Mouse (Mus musculus) hindbrain, embryonic 10.5 days (tissue): ENCODE measurements around the gene Gm49369. TPM values are rescaled to one million over a fixed set of nuclear protein-coding genes. Genes with fewer than 3 reads are reported as not detected.

ENCODE experiments used
- DNase-seq: peaks from one replicate; pipeline ENCODE4 v3.0.0-alpha.2; 2017; ENCODE audit warnings: low spot score
- H3K27ac ChIP-seq: fragments of 300-500 bp; sonication (generic); 2 replicates; pipeline ENCODE4 v1.5.1; 2016; ENCODE audit warnings: mild to moderate bottlenecking, moderate library complexity
- H3K27me3 ChIP-seq: fragments of 300-500 bp; sonication (generic); 2 replicates; pipeline ENCODE4 v1.6.1; 2016; ENCODE audit warnings: mild to moderate bottlenecking; ENCODE audit not compliant: poor library complexity, insufficient read depth, severe bottlenecking
- H3K36me3 ChIP-seq: fragments of 300-500 bp; sonication (generic); 2 replicates; pipeline ENCODE4 v1.6.1; 2016; ENCODE audit warnings: mild to moderate bottlenecking, moderate library complexity
- H3K4me1 ChIP-seq: fragments of 300-500 bp; sonication (generic); replicated peaks from 2 replicates; pipeline ENCODE4 v1.6.1; 2016; ENCODE audit warnings: mild to moderate bottlenecking
- H3K4me3 ChIP-seq: fragments of 300-500 bp; sonication (generic); 2 replicates; pipeline ENCODE4 v1.5.1; 2016; ENCODE audit warnings: mild to moderate bottlenecking, moderate library complexity
- H3K9me3 ChIP-seq: fragments of 300-500 bp; sonication (generic); 2 replicates; pipeline ENCODE4 v1.6.1; 2016; ENCODE audit warnings: mild to moderate bottlenecking, moderate library complexity
- WGBS: fragments of 180-500 bp; shearing (Covaris S2); methylation state at CpG from one replicate; pipeline ENCODE4 v1.1.7; 2016; 5-methylcytosine and 5-hydroxymethylcytosine counted together
- polyA plus RNA-seq: library from polyadenylated mRNA; unstranded; fragments of >200 nt; fragmentation: Nextera tagmentation; extraction: Ambion mirVana; gene quantifications from 2 replicates; pipeline ENCODE4 v1.2.1, GENCODE M21; 2016

Gm49369 gene
- polyA plus RNA-seq, 1 experiment from 2014 or later: 1.5 TPM

GRCm38 (mm10) chr7:142389961-142390650 lies 7.6 kb upstream of the Gm49369 start:
- no peak for DNase-seq
- WGBS: 84% methylated on average over 3 of the region's 3 CpGs

GRCm38 (mm10) chr7:142388740-142389139 lies 6.3 kb upstream of the Gm49369 start:
- no peaks in the 10 kb centered on the region for H3K9me3 ChIP-seq
- H3K4me1 ChIP-seq: peaks cover 31% of the 10 kb centered on the region
- 91% methylated on average over 2 of the region's 2 CpGs for WGBS
- H3K4me3 ChIP-seq: no peak overlapping the region
- no peak for DNase-seq
- H3K27me3 ChIP-seq: 0 out of 2 replicates have a peak, but pooled peaks cover 6% of the 10 kb centered on the region
- peaks cover 19% of the 10 kb centered on the region for H3K36me3 ChIP-seq
- peak overlapping the region; percentile 92; the same call in 1 of the 2 replicates for H3K27ac ChIP-seq

More at GRCm38 (mm10) chr7:142389961-142390650, 7.6 kb upstream of the Gm49369 start:
- no peak overlapping the region for H3K27ac ChIP-seq
- peaks cover 31% of the 10 kb centered on the region for H3K4me1 ChIP-seq
- H3K27me3 ChIP-seq: 0 out of 2 replicates have a peak, but pooled peaks cover 6% of the 10 kb centered on the region
- H3K4me3 ChIP-seq: no peak overlapping the region
- no peaks in the 10 kb centered on the region for H3K9me3 ChIP-seq
- H3K36me3 ChIP-seq: peaks cover 5% of the 10 kb centered on the region

- Histone ChIP-seq H3K27ac (peak overlapping the region; percentile 92), H3K27me3 (0 out of 2 replicates have a peak, but pooled peaks cover 6% of the 10 kb centered on the region), H3K4me3 (peak overlapping the region; percentile 92), H3K9me3 (no peaks in the 10 kb centered on the region), H3K4me1 (peaks cover 31% of the 10 kb centered on the region), H3K36me3 (peaks cover 25% of the 10 kb centered on the region)
- 98% methylated on average over 1 of the region's 1 CpGs for whole genome bisulfite sequencing
- DNase-seq: no peak
Observed at GRCm38 (mm10) chr7:142388198-142388597, 5.7 kb upstream of the Gm49369 start.

- DNase-seq: peak; percentile 99
- H3K27me3 ChIP-seq: 0 out of 2 replicates have a peak, but pooled peaks cover 6% of the 10 kb centered on the region
- no peaks in the 10 kb centered on the region for H3K9me3 ChIP-seq
- peak within 1 kb of the TSS; percentile 92 for H3K27ac ChIP-seq
- H3K36me3 ChIP-seq: peaks cover 31% of the 10 kb centered on the region
- H3K4me1 ChIP-seq: peaks cover 27% of the 10 kb centered on the region
- peak within 1 kb of the TSS; percentile 92 for H3K4me3 ChIP-seq
- under 1% methylated on average over 55 of the region's 55 CpGs for WGBS
Observed at GRCm38 (mm10) chr7:142387419-142388148, 5.1 kb upstream of the Gm49369 start, which contains the start of gene Ctsd. Gene Ctsd (minus strand): TSS chr7:142388038.

GRCm38 (mm10) chr7:142386621-142387201 lies 4.2 kb upstream of the Gm49369 start:
- Histone ChIP-seq H3K9me3 (no peaks in the 10 kb centered on the region), H3K27ac (peak overlapping the region; percentile 92), H3K36me3 (peaks cover 39% of the 10 kb centered on the region), H3K4me1 (peaks cover 24% of the 10 kb centered on the region), H3K4me3 (peak overlapping the region; percentile 92), H3K27me3 (0 out of 2 replicates have a peak, but pooled peaks cover 6% of the 10 kb centered on the region)
- DNase-seq: no peak
- 65% methylated on average over 6 of the region's 6 CpGs for WGBS

GRCm38 (mm10) chr7:142385742-142386403 lies 3.4 kb upstream of the Gm49369 start:
- 91% methylated on average over 3 of the region's 3 CpGs for WGBS

GRCm38 (mm10) chr7:142384306-142384705 lies 1.8 kb upstream of the Gm49369 start:
- no peak overlapping the region for H3K27ac ChIP-seq
- H3K27me3 ChIP-seq: no peaks in the 10 kb centered on the region
- peaks cover 24% of the 10 kb centered on the region for H3K4me1 ChIP-seq
- peaks cover 63% of the 10 kb centered on the region for H3K36me3 ChIP-seq
- WGBS: 91% methylated on average over 10 of the region's 10 CpGs
- no peak overlapping the region for H3K4me3 ChIP-seq
- DNase-seq: no peak
- no peaks in the 10 kb centered on the region for H3K9me3 ChIP-seq

More at GRCm38 (mm10) chr7:142385742-142386403, 3.4 kb upstream of the Gm49369 start:
- H3K27ac ChIP-seq: 0 out of 2 replicates have a peak overlapping the region, but pooled peaks have one; percentile 92
- H3K36me3 ChIP-seq: peaks cover 48% of the 10 kb centered on the region
- DNase-seq: no peak
- H3K4me1 ChIP-seq: peaks cover 24% of the 10 kb centered on the region
- H3K27me3 ChIP-seq: 0 out of 2 replicates have a peak, but pooled peaks cover 6% of the 10 kb centered on the region
- H3K4me3 ChIP-seq: peak overlapping the region; percentile 92
- H3K9me3 ChIP-seq: no peaks in the 10 kb centered on the region

- 94% methylated on average over 4 of the region's 4 CpGs for WGBS
- Histone ChIP-seq H3K4me1 (peaks cover 7% of the 10 kb centered on the region), H3K9me3 (no peaks in the 10 kb centered on the region), H3K27me3 (no peaks in the 10 kb centered on the region), H3K4me3 (no peak overlapping the region), H3K36me3 (peaks cover 95% of the 10 kb centered on the region), H3K27ac (no peak overlapping the region)
- DNase-seq: no peak
Observed at GRCm38 (mm10) chr7:142381175-142381574, 1.3 kb downstream of the Gm49369 start.

- H3K27ac ChIP-seq: no peak overlapping the region
- WGBS: 84% methylated on average over 6 of the region's 6 CpGs
- H3K9me3 ChIP-seq: no peaks in the 10 kb centered on the region
- DNase-seq: no peak
- peaks cover 3% of the 10 kb centered on the region for H3K27me3 ChIP-seq
- H3K4me1 ChIP-seq: no peaks in the 10 kb centered on the region
- peaks cover 92% of the 10 kb centered on the region for H3K36me3 ChIP-seq
- no peak overlapping the region for H3K4me3 ChIP-seq
Observed at GRCm38 (mm10) chr7:142379186-142379585, 3.3 kb downstream of the Gm49369 start.

- Histone ChIP-seq H3K36me3 (peaks cover 74% of the 10 kb centered on the region), H3K4me3 (no peak overlapping the region), H3K27ac (peak overlapping the region; percentile 29; the same call in 1 of the 2 replicates), H3K9me3 (no peaks in the 10 kb centered on the region), H3K27me3 (peaks cover 21% of the 10 kb centered on the region), H3K4me1 (peaks cover 3% of the 10 kb centered on the region)
- 93% methylated on average over 14 of the region's 14 CpGs for WGBS
- DNase-seq: no peak
Observed at GRCm38 (mm10) chr7:142377233-142377925, 5.1 kb downstream of the Gm49369 start.

GRCm38 (mm10) chr7:142376096-142376495 lies 6.4 kb downstream of the Gm49369 start:
- WGBS: 80% methylated on average over 4 of the region's 4 CpGs
- Histone ChIP-seq H3K27ac (no peak overlapping the region), H3K27me3 (peaks cover 34% of the 10 kb centered on the region)

More at GRCm38 (mm10) chr7:142376096-142376495, 6.4 kb downstream of the Gm49369 start:
- DNase-seq: no peak
- H3K9me3 ChIP-seq: no peaks in the 10 kb centered on the region
- H3K4me1 ChIP-seq: peaks cover 15% of the 10 kb centered on the region
- H3K4me3 ChIP-seq: no peak overlapping the region
- H3K36me3 ChIP-seq: peaks cover 61% of the 10 kb centered on the region
